Mouse (Mus musculus): Measurements from ENCODE around the gene Lhx9.

The Lhx9 gene

DNA sequence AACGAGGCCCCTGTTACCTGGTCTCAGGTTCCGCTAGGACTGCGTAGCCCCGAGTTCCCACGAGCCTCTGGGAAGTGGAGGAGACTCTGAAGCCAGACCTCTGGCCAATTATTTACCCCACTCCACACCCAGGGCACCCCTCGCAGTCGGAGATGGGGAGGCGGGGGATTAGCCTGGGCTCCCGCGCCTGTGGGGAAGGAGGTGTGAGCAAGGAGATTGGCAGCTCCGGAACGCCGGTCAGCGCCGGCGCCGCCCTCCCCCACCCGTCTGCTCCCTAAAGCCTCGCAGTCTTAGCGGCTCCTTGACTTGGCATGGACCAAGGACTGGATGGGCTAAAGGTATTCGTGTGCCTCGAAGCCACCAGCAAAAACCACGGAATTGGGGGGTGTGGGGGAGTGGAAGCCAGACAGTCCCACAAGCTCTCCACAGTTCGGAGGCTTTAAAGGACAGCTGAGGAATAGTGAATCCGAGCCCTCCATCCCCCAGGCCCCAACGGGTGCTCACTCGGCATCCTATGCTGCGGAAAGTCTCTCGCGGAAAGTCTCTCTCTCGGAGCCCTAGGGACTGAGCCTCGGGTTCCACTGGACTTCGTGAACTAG is at the start of gene Lhx9:
Gene Lhx9 (minus strand): TSS at position 67 of the 599 bp plus-strand sequence.
- DNase-seq (ENCODE audit: low spot score) = peak; percentile 68

DNA sequence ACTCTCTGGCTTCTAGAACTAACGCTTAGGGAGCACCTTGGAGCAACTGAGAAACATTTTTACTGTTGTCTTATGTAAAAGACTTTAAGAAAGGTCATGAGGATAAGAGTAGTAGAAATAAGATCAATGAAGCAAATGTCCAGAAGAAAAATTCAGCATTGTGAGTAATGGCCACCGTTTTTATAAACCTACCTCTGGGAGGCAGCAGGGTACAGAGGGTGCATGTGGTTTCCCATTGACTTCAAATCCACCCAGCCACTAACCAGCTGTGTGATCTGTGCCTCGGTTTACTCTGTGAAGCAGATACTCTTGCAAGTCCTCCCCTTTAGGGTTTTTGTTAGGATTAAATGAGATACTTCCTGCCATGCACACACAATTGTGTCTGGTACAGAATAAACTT is 47.7 kb upstream of the Lhx9 start:
- no peak for DNase-seq (ENCODE audit: low spot score)

DNA sequence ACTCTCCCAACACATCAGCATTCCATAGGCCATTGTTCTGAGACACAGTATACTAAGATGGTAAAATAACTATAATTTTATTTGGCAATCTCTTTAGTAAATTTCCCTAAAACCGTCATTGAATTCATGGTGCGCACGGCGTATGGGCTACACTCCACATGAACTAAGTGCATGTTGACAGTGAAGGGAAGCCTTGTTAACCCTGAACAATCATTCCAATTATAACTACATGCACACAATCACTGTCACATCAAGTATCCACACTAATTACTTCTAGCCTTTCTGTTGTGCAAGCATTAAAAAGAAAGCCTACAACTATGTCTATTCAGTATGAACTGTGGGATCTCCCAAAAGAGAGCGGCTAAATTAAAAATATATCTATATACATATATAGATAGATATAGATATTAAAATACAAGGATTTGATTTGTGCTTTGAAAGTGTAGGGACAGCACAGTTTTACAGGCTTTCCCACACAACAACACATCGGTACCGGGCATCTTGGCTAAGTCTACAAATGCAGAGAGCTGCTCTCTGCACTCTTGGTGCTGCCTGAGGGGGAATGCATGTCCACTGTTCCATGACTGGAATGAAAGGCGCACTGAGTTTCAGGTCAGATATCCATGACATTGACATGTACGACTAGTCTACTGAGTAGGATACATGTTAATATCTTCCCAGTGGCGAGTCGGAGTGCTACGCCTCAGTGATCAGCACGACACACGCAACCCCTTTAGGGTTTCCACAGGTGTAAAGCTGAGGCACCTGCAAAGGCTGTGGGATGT is 29.3 kb upstream of the Lhx9 start:
- DNase-seq (ENCODE audit: low spot score) = no peak

DNA sequence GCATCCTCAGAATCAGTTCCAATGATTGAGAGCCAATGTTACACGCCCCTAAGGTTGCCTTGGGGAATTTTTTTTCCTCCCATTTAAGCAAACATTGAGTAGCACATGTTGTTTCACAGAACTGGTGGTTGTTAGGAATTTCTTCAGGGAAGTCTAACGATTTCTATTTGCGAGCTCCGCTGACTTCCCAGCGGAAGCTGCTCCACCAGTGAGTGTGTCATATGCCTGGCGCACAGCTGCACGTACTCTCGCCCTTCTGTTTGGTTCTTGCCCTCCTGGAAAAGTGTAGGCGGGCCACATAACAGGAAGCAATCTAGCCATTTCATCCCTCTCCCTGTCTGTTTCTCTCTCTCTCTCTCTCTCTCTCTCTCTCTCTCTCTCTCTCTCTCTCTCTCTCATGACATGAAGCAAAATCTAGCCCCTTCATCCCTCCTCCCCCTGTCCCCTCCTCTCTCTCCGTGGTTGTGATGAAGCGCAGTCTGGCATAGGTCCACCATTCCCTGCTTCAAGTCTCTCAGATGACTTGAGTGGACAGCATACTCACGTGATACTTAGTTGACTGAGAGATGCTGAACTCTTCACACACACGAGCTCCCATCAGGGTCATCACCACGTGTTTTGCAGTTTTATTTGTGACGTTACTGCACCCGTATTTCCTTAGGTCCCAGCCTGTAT is 28.1 kb upstream of the Lhx9 start:
- no peak for DNase-seq (ENCODE audit: low spot score)

DNA sequence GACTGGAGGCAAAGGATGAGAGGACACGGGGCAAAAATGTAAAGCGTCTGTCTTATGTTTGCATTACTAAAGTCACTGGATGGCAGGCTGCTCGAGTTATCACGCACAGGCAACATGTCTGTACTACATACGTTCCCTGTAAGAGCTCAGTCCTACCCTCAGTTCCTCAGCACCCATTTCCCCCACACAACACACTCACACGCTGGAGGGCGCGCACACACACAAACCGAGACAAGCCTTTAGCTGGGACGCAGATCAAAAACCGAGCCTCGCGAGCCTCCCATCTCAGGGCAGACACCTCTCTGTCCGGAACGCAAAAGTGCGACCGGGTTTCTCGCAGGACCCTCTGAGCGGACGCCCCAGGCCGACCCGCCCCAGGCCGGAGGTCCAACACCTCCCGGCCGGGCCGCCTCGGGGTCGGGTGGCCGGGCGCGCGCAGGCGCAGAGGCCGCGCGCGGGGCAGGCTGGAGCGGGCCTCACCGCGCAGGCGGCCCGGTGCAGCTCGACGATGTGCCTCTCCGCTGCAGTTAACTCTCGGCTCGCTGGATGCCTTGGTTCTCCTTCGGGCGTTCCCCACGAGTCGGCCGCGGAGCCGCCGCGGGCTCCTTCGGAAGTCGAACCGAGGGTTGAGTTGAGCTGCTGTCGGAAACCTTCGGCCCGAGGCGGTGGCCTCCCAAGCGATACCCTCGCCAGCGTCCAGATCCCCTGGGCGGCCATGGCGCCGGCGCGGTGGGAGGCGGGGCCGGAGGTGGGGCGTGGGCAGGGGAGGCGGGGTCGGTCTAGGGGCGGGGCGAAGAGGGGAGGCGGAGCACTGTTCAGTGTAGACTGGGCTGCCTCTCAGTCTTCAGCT is 7.9 kb upstream of the Lhx9 start, which contains the start of gene 2310009B15Rik:
Gene 2310009B15Rik (minus strand): TSS at position 752 of the 850 bp plus-strand sequence.
- peak; percentile 86 for DNase-seq (ENCODE audit: low spot score)

DNA sequence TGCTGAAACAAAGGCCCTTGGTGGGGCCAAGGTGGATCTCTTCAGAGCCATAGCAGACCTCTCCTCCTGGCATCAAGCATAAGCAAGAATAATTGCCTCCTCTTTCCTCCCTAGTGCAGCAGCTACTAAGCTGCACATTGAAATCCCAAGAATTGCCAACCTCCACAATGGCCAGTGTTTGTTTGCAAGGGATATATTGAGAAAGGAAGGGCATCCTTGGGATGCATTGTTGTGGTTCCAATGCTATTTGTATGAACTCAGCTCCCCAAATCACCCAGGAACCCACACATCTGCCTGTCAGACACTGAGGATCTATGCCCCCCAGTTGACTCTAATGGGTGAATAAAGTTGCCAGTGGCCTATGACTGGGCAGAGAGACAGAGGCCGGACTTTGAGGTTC is 2.4 kb upstream of the Lhx9 start:
- no peak for DNase-seq (ENCODE audit: low spot score)

DNA sequence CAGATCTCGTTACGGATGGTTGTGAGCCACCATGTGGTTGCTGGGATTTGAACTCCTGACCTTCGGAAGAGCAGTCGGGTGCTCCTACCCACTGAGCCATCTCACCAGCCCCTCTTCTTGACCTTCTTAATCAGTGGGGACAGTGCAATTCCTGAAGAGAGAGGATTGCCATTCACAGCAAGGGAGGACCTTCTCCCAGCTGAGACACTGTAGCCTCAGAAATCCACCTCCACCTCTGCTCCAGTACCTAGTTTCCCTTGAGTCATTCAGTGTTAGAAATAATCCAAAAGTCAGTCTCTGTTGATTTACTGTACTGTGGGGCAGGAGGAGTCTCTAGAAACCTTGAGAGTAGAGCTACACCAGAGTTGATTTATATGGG is 1.8 kb upstream of the Lhx9 start:
- DNase-seq (ENCODE audit: low spot score) = no peak

DNA sequence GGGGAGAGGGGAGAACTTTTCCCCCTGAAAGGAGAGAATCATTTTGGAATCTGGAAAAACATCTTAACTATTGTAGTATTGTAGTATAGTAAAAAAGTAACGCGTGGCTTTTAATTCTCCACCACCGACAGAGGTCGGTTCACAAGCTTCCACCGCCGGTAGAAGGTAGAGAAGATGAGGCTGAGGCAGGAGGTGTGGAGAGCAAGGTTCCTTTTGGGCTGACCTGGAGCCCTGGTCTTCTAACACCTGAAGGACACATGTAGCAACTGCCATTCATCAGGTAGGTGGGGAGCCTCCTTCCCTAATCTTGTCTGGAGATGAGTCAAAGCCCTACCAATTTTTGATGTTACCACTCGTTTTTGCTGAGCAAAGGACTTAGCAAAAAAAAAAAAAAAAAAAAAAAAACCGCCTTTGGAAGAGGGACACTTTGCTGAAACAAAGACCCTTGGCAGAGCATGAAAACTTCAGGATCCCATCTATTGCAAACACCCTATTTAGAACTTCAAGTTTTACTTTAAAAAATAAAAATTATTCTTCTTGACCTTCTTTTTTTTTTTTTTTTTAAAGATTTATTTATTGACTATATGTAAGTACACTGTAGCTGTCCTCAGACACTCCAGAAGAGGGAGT is 1.3 kb upstream of the Lhx9 start:
- DNase-seq (ENCODE audit: low spot score) = no peak

DNA sequence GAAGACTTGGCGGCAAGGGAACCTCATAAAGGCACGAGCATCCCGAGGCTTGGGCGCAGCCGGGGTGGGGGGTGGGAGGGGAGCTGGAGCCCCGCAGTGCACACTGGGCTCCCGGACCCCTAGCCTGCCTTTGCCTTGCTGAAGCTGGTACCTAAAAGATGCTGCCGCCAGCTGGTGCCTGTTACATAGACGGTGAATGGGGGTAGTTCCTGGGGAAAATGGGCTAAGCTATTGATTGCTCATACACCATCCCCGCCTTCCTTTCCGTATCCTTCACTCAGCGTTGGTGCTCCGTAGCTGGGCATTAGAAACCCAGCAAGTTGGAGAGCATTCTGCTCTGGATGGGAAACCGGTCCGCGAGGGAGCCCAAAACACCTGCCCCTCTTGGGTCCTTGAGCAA is 351 bp downstream of the Lhx9 start:
- DNase-seq (ENCODE audit: low spot score) = peak; percentile 56

DNA sequence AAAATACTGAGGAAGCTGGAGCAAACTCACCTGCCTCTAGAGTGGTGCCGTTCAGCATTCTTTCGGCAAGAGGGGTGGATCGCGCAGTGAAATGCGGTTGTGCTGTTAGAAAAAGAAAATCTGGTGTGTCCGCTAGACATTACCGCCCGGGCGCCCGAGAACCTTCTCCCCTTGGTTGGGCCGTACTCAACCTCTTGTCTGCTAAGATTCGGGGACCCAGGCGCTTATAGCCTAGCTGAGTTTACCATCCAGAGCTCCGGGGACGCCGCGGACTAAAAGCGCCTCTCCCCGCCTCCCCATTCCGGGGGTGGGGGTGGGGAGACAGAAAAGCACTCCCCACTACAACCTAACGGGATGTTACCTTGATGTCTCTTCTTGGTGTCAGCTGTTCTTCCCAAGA is 1.2 kb downstream of the Lhx9 start:
- DNase-seq (ENCODE audit: low spot score) = peak; percentile 53

DNA sequence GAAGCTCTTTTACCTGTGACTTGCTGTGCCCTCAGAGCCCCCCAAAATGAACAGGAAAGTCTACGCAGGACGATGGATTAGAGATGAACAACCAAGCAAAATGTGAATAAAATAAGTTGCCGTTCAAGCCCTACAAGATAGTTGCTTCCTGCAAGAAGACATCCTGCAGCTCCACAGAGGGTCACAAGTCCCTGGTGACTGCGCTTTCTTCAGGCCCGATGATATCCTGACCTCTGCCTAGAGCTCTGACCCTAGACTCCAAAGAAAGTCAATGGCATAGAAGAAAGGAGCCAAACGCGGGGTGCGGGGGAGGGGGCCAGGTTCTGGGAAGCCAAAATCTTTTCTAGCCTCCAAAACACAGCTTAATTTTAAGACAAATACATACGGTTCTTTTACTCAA is 1.8 kb downstream of the Lhx9 start:
- peak; percentile 51 for DNase-seq (ENCODE audit: low spot score)

DNA sequence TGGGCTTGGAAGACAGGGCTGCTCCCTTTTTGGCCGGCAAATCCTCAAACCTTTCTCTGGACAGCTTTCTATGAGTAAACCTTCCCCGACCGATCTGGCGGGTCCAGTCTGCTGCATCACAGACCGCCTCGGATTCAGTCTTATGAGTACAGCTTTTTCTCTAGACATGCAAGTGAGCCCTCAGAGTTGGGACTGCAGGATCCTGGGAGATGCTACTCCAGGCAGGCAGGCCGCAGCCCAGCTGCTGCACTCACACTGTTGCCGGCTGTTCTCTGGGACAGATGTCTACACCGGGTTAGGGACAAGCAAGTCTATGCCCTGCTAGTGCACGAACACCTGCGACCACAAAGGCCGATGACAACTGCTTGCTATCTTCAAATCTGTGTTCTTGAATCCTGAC is 2.2 kb downstream of the Lhx9 start:
- peak; percentile 48 for DNase-seq (ENCODE audit: low spot score)

DNA sequence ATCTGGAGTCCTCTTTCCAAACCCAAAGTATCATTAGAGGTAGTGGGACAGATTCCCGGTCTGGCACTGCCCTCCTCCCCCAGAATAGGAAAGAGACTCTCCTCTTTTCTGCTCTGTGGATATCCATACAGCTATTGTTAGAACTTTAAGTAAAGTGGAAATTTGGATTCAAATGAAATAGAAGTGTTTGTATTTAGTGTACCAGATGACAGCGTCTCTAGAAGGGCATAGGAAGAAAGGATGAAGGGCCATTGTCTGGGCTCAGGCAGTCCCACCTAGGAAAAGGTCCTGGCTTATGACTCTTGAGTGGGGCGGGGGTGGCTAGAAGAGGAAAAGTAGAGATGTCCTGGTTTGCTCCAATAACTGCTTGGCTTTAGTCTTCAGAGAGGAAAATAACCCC is 2.9 kb downstream of the Lhx9 start:
- no peak for DNase-seq (ENCODE audit: low spot score)

DNA sequence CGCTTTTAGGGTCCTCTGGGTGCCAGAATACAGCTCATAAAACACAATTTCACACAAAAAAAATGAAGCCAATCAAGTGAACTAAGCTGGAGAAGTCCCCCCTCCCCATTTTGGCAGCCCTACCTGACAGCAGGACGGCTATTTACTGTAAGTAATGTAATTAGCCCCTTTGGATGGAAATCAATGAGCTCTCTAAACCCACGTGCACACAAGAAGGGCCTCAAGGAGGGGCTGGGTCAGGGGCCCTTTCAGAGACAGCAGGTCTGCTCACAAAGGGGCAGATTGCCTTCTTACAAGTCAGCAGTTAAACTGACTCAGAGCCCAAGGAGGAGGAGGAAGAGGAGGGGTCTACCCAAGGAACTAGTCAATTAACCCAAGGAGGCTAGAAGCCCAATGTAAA is 4.2 kb downstream of the Lhx9 start:
- DNase-seq (ENCODE audit: low spot score) = peak; percentile 58

DNA sequence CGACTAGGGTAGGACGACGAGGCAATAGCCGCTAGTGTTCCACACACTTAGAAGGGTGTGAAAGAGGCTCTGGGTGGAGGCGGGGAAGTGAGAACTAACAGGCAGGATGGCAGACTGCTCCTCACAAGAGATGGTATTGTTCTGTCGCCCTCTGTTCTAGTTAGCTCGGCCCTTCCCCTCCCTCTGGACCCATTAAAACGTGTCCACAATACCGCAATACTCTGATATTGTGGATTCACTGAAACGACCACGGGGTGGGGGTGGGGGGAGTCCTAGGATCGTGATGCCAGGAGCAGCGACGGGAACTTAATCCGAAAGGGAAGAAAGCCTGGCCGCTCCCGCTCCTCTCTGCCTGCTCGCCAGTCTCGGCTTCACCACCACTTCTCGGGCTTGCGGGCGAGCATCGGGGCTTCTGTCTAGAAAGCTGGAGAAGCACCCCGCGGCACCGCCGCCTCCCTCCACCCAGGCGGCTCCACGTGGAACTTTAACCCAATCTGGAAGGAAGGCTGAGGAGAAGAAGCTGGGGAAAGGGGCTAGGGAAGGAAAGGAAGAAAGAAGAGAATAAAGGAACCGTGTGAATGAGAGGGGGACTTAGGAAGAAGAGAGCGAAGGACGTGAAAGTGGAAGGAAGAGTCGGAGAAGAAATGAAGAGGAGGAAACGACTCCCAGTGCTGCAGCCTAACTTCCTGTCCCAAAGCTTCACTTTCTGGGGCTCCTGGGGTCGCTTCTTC is 4.9 kb downstream of the Lhx9 start:
- peak; percentile 72 for DNase-seq (ENCODE audit: low spot score)

DNA sequence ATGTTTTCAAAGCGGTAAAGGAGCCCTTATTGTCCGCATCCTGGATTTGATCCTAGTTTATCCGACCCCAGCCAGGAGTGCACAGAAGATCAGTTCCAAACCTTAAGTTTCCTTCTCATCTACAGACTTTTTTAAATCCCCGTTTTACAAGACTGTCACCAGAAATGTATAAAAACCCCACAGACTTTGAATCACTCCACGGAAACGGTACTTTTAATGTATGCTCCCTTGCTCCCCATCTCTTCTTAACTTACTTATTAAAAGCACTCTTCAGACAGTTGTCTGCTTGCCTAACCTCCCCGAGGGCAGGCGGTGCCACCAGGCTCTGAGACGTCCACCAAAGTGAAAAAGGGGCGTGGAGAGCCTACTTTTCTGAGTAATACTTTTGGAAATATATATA is 5.6 kb downstream of the Lhx9 start:
- DNase-seq (ENCODE audit: low spot score) = peak; percentile 69

DNA sequence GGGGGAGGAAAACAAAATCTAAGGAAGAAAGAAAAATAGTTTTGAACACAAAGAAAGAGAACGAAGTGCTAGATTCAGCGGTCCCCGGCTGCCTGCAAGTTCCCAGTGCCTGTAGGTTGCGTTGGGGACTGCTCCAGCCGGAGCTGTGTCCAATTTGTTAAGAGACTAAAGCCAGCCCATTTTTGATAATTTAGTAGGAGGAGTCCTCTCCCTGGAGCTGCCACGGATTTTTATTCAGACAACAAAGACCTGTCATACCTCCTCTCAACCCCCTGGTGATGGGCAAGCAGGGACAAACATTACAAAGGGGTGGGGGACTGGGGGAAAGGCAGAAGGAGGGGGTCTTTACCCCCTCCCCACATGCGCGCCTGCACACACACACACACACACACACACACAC is 6.1 kb downstream of the Lhx9 start:
- DNase-seq (ENCODE audit: low spot score) = peak; percentile 77

DNA sequence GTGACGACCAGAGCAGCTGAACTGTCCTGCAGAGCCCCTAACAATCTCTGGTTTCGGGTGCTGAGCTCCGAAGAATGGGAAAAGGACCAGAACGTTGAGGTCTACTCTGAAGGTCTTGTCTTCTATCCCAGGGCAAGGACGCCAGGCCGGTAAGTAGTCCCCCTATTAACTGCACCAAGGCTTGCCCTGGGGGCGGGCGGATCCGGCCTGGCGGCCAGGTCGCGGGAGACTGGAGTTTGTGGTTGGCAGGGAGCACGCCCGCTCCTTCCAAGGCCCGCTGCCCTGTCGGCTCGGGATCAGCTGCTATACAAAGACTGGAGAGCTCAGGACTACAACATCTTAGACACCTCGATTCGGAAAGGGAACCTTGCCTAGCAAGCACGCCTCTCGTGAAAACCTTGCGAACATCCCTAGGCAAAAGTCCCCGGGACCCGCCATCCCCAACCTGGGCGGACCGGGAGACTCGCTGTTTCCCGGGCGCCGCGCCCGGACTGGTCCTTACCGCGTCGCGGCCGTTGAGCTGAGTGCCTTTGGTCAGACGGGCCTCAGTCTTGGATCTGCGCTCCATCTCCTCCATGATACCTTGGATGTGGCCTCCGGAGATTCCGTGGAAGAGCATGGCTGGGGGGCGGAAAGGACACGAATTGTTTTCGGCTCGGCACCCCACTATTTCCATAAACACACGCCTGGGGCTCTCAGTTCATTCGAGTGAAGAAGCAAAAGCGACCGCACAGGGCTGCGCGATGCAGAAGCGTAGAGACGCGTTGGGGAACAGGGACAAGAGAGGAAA is 6.9 kb downstream of the Lhx9 start:
- DNase-seq (ENCODE audit: low spot score) = peak; percentile 83

DNA sequence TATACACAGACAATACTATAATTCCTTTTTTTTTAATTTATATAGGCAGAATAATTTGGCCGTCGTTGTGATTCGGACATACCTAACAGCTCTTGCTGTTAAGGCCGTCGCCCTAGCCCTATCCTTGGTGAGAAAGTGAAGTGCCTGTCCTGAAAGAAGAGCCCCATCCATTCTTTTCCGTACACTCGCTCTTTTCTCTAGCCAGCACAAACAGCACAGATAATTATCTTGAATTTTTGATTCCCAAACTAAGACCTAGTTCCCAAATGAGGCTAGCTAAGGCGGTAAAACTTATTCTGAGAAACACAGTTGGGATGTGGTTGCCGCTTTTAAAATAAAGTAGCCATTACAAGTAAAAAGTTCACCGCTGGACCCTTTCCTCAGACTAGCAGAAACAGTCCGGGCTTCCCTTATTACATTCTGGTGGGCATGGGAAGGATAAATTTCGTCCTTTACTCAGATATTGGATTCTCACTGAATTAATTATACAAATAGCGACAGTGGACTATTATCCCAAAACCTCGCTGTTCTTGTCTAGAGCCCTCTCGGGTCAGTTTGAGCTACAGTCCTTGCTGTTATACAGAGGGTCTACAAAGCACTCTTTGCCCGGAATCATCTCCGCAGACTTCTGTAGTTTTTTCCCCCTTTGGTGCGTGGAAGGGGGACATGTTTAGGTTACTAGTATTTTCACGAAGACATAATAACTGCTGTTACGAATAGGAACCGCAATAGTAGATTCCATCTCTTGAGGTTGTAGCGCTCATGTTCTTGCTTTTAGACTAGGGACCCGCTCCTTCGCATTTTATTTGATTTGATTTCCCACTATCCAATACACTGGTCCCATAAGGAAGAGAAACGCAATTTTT is 7.7 kb downstream of the Lhx9 start:
- peak; percentile 64 for DNase-seq (ENCODE audit: low spot score)

Measured in embryo, embryonic 10.5 days (tissue).